Mouse (Mus musculus) midbrain, postnatal 0 days (tissue): ENCODE data around the gene 9530068E07Rik. TPM values are rescaled to one million over a fixed set of nuclear protein-coding genes. Genes with fewer than 3 reads are reported as not detected.
A peak's percentile ranks its signal among the peaks of the same experiment; 100 is the strongest.
"Not testable (repeated sequence)": the region's sequence is repeated elsewhere in the genome, so short reads cannot be mapped to it uniquely, and the experiment has no call there.

ENCODE experiments used
- ATAC-seq: fragments of 200-750 bp; cut with Nextera tagmentation; 2 replicates; pipeline ENCODE4 v1.8.0; 2017; ENCODE audit warnings: moderate number of reproducible peaks, mild to moderate bottlenecking, moderate TSS enrichment, moderate library complexity; ENCODE audit not compliant: low FRiP score
- DNase-seq: peaks from one replicate; pipeline ENCODE4 v3.0.0-alpha.2; 2015; ENCODE audit warnings: low spot score
- H3K27ac ChIP-seq: fragments of 300-500 bp; sonication (generic); 2 replicates; pipeline ENCODE4 v1.5.1; 2014; ENCODE audit warnings: low read depth, mild to moderate bottlenecking, low read length, mixed read lengths
- H3K27me3 ChIP-seq: fragments of 300-500 bp; sonication (generic); 2 replicates; pipeline ENCODE4 v1.6.1; 2014; ENCODE audit warnings: low read length, control low read depth, mixed read lengths; ENCODE audit not compliant: insufficient read depth
- H3K36me3 ChIP-seq: fragments of 300-500 bp; sonication (generic); 2 replicates; pipeline ENCODE4 v1.6.1; 2014; ENCODE audit warnings: low read length, control low read depth, mixed read lengths; ENCODE audit not compliant: insufficient read depth
- H3K4me1 ChIP-seq: fragments of 300-500 bp; sonication (generic); 2 replicates; pipeline ENCODE4 v1.6.1; 2014; ENCODE audit warnings: mild to moderate bottlenecking, control low read depth, antibody characterized with exemption, low read length, mixed read lengths; ENCODE audit not compliant: insufficient read depth
- H3K4me2 ChIP-seq: fragments of 300-500 bp; sonication (generic); 2 replicates; pipeline ENCODE4 v1.6.1; 2014; ENCODE audit warnings: low read depth, mild to moderate bottlenecking, low read length, mixed read lengths; ENCODE audit not compliant: poor library complexity, severe bottlenecking
- H3K4me3 ChIP-seq: fragments of 300-500 bp; sonication (generic); 2 replicates; pipeline ENCODE4 v1.5.1; 2014; ENCODE audit warnings: low read depth, mild to moderate bottlenecking, low read length, moderate library complexity
- H3K9ac ChIP-seq: fragments of 300-500 bp; sonication (generic); replicated peaks from 2 replicates; pipeline ENCODE4 v1.6.1; 2014; ENCODE audit warnings: mild to moderate bottlenecking, low read length, moderate library complexity, mixed read lengths; ENCODE audit not compliant: poor library complexity, severe bottlenecking
- H3K9me3 ChIP-seq: fragments of 300-500 bp; sonication (generic); 2 replicates; pipeline ENCODE4 v1.6.1; 2016; ENCODE audit warnings: low read length, control low read depth
- CTCF ChIP-seq: IDR thresholded peaks from 2 replicates; pipeline ENCODE4 v1.5.1; 2016; ENCODE audit warnings: antibody characterized with exemption, mild to moderate bottlenecking
- WGBS: fragments of 180-500 bp; shearing (Covaris S2); extraction: QIAGEN DNeasy Blood & Tissue Kit; methylation state at CpG from one replicate; pipeline ENCODE4 v1.1.7; 2014; 5-methylcytosine and 5-hydroxymethylcytosine counted together
- polyA plus RNA-seq: library from polyadenylated mRNA; unstranded; fragments of >200 nt; fragmentation: Nextera tagmentation; extraction: Ambion mirVana; gene quantifications from 2 replicates; pipeline ENCODE4 v1.2.1, GENCODE M21; 2015
- total RNA-seq: library from RNA; depleted of rRNA; stranded (reverse); fragments of >200 nt; gene quantifications from 2 replicates; pipeline ENCODE4 v1.2.3, GENCODE M21; 2014

The 9530068E07Rik gene
- total and polyA plus RNA-seq, 2 experiments from 2014 or later: 127 to 134 TPM

GRCm38 (mm10) chr11:52354644-52355043 is 41.6 kb upstream of the 9530068E07Rik start:
- Histone ChIP-seq H3K4me3 (no peak overlapping the region), H3K36me3 (no peaks in the 10 kb centered on the region), H3K9ac (no peak overlapping the region), H3K4me2 (no peak overlapping the region), H3K9me3 (no peaks in the 10 kb centered on the region), H3K4me1 (peaks cover 1% of the 10 kb centered on the region; the same call in 1 of the 2 replicates), H3K27me3 (no peaks in the 10 kb centered on the region), H3K27ac (no peak overlapping the region)
- 85% methylated on average over 5 of the region's 5 CpGs for WGBS
- DNase-seq (no peak), ATAC-seq (no peak)
- TF ChIP-seq CTCF: no peak

DNA sequence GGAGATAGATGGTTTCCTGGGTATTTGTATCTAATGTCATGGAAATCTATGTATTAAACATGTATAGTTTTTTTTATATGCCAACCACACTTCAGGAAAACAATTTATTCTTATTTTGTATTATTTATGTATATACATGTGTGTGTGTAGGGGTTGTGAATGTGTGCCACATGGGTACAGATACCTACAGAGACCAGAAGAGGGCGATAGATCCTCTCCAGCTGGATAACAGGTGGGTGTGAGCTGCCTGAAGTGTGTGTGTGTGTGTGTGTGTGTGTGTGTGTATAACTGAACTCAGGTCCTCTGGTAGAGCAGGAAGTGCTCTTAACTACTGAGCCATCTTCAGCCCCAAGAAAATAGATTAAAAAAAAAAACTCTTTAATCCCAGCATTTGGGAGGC is 40.6 kb upstream of the 9530068E07Rik start:
- DNase-seq: no peak
- Histone ChIP-seq H3K9me3 (no peaks in the 10 kb centered on the region), H3K27ac (no peak overlapping the region), H3K9ac (no peak overlapping the region), H3K4me3 (no peak overlapping the region), H3K27me3 (no peaks in the 10 kb centered on the region), H3K36me3 (no peaks in the 10 kb centered on the region), H3K4me2 (no peak overlapping the region), H3K4me1 (peaks cover 6% of the 10 kb centered on the region; the same call in 1 of the 2 replicates)
- ATAC-seq: no peak
- WGBS: 89% methylated on average over 1 of the region's 1 CpGs
- peak; percentile 23; the same call in 1 of the 2 replicates for TF ChIP-seq CTCF

GRCm38 (mm10) chr11:52357091-52357490 is 39.1 kb upstream of the 9530068E07Rik start:
- H3K36me3 ChIP-seq, H3K4me2 ChIP-seq, H3K27ac ChIP-seq, H3K27me3 ChIP-seq, H3K4me1 ChIP-seq, ATAC-seq, H3K9ac ChIP-seq, H3K9me3 ChIP-seq, H3K4me3 ChIP-seq, DNase-seq: not testable (repeated sequence)
- 94% methylated on average over 5 of the region's 5 CpGs for WGBS

- Histone ChIP-seq H3K9ac (no peak overlapping the region), H3K4me2 (no peak overlapping the region), H3K27me3 (no peaks in the 10 kb centered on the region), H3K4me1 (peaks cover 13% of the 10 kb centered on the region), H3K36me3 (no peaks in the 10 kb centered on the region), H3K9me3 (no peaks in the 10 kb centered on the region), H3K4me3 (no peak overlapping the region), H3K27ac (no peak overlapping the region)
- DNase-seq: peak; percentile 81
- 33% methylated on average over 4 of the region's 4 CpGs for WGBS
- ATAC-seq: no peak
- no peak for TF ChIP-seq CTCF
Observed at GRCm38 (mm10) chr11:52358520-52358919, 37.7 kb upstream of the 9530068E07Rik start.

DNA sequence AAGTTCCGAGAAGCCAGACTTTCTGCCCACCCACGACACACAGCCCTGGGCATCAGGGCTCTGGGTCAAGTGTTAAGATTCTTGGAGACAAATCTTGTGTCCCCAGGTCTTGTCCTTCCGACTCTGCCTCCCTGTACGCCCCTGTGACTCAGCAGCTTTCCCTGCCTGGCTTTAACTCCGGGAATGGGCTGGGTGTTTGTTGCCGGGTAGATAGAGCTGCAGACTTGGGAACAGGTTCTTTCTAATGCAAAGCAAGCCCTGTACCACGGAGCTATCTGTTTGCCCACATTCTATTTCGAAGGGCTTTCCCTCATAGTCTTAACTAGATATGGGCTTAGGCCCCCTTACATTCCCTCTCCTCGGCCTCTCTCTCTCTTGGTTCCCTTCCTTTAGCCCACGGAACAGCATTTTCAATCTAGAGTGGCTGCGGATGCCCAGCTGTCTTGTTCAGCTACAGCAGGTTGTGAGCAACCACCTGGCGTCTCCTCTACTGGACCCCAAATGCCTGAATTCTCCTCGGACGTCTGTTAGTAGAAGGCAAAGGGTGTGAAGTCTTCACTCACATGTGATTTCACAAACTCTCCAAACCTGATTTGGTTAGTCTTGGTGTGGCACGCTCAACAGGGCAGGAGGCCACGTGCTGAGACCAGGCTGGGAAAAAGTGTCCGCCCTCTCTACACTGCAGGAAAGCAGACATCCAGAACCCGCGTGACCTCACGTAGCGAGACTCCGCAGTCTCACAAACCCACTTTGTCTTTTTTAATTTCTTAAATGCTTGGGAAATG is 36.4 kb upstream of the 9530068E07Rik start:
- Histone ChIP-seq H3K9me3 (no peaks in the 10 kb centered on the region), H3K4me2 (peak overlapping the region; percentile 94), H3K27me3 (no peaks in the 10 kb centered on the region), H3K4me3 (peak overlapping the region; percentile 80), H3K9ac (peak overlapping the region; percentile 99), H3K27ac (peak overlapping the region; percentile 96), H3K36me3 (no peaks in the 10 kb centered on the region), H3K4me1 (peaks cover 18% of the 10 kb centered on the region)
- no peak for TF ChIP-seq CTCF
- DNase-seq (no peak), ATAC-seq (peak; percentile 65)
- 15% methylated on average over 22 of the region's 22 CpGs for WGBS

GRCm38 (mm10) chr11:52360471-52361277 is 35.6 kb upstream of the 9530068E07Rik start, which contains the start of gene Vdac1:
Gene Vdac1, plus strand, starts transcription at chr11:52360860.
- peak; percentile 92 for DNase-seq
- peak within 1 kb of the TSS; percentile 99 for H3K9ac ChIP-seq
- H3K9me3 ChIP-seq: no peaks in the 10 kb centered on the region
- peak; percentile 92 for ATAC-seq
- WGBS: under 1% methylated on average over 84 of the region's 84 CpGs
- H3K4me3 ChIP-seq: peak within 1 kb of the TSS; percentile 80
- peak within 1 kb of the TSS; percentile 94 for H3K4me2 ChIP-seq
- H3K36me3 ChIP-seq: no peaks in the 10 kb centered on the region
- H3K27ac ChIP-seq: peak within 1 kb of the TSS; percentile 96
- H3K4me1 ChIP-seq: peaks cover 20% of the 10 kb centered on the region
- H3K27me3 ChIP-seq: no peaks in the 10 kb centered on the region
- 0 out of 2 replicates have a peak, but pooled peaks have one; percentile 14 for TF ChIP-seq CTCF
